Mouse (Mus musculus): Measurements from ENCODE around the gene Nt5dc1. TPM values are rescaled to one million over a fixed set of nuclear protein-coding genes. Genes with fewer than 3 reads are reported as not detected.
"Not testable (repeated sequence)": the region's sequence is repeated elsewhere in the genome, so short reads cannot be mapped to it uniquely, and the experiment has no call there.

The Nt5dc1 gene
- polyA plus RNA-seq (2012; rRNA removed): 1.6 and 1.7 TPM in 2 replicates

- peak; percentile 97 for DNase-seq (ENCODE audit: low read depth)
- TF ChIP-seq POLR2A (IDR thresholded peaks at IDR 0.05; ENCODE audit: borderline replicate concordance, extremely low read depth, insufficient read depth, insufficient read length, poor library complexity, severe bottlenecking) (peak; percentile 26; the same call in 1 of the 2 replicates), CTCF (IDR thresholded peaks at IDR 0.05; ENCODE audit: borderline replicate concordance, extremely low read depth, insufficient read depth, insufficient read length) (no peak)
These were observed at the start of gene Nt5dc1 for GRCm38 (mm10) chr10:34418204-34418756. Gene Nt5dc1, minus strand, starts transcription at chr10:34418552.

DNA sequence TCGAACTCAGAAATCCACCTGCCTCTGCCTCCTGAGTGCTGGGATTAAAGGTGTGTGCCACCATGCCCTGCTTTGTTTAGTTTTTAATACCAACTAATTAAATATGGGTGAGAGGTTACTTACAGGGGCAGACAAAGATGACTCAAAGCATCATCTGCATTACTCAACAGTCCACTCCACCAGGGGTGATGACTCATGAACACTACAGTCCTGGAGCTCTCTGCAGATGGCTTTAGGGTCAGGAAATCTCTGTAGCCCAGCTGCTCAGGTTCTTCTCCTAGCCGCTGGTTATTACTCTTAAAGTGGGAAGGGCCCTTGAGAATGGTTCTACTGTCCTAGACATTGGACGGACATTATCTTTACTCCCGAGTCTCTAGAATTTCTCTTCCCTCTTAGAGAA lies 46.0 kb upstream of the Nt5dc1 start:
- TF ChIP-seq POLR2A (IDR thresholded peaks at IDR 0.05; ENCODE audit: borderline replicate concordance, extremely low read depth, insufficient read depth, insufficient read length, poor library complexity, severe bottlenecking) (no peak), CTCF (IDR thresholded peaks at IDR 0.05; ENCODE audit: borderline replicate concordance, extremely low read depth, insufficient read depth, insufficient read length) (no peak)
- no peak for DNase-seq (ENCODE audit: low read depth)

GRCm38 (mm10) chr10:34461451-34461850 lies 43.1 kb upstream of the Nt5dc1 start:
- peak; percentile 65 for DNase-seq (ENCODE audit: low read depth)
- TF ChIP-seq POLR2A (IDR thresholded peaks at IDR 0.05; ENCODE audit: borderline replicate concordance, extremely low read depth, insufficient read depth, insufficient read length, poor library complexity, severe bottlenecking) (no peak), CTCF (IDR thresholded peaks at IDR 0.05; ENCODE audit: borderline replicate concordance, extremely low read depth, insufficient read depth, insufficient read length) (no peak)

- TF ChIP-seq CTCF (IDR thresholded peaks at IDR 0.05; ENCODE audit: borderline replicate concordance, extremely low read depth, insufficient read depth, insufficient read length): no peak
- TF ChIP-seq POLR2A (IDR thresholded peaks at IDR 0.05; ENCODE audit: borderline replicate concordance, extremely low read depth, insufficient read depth, insufficient read length, poor library complexity, severe bottlenecking): no peak
- DNase-seq (ENCODE audit: low read depth): no peak
These were observed 31.1 kb upstream of the Nt5dc1 start for GRCm38 (mm10) chr10:34449469-34449868.

- DNase-seq (ENCODE audit: low read depth): not testable (repeated sequence)
These were observed 15.8 kb upstream of the Nt5dc1 start for GRCm38 (mm10) chr10:34434191-34434590.

DNA sequence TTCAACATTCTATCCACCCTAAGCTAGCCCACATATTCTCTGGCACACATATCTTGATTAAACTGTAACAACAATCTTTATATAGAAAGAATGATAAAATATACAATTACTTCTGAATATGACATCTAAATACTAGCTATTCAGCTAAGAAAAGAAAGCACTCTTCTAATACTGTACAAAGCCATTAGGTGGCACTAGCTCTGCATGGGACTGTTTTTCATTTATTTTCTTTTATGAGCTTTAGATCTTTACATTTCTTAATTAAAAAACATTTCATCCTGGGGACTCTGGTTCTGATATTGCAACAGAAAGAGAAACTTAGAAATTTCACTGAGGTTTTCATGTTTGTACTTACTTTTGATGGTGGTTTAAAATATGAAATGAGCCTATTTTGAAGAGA lies 13.4 kb upstream of the Nt5dc1 start:
- TF ChIP-seq POLR2A (IDR thresholded peaks at IDR 0.05; ENCODE audit: borderline replicate concordance, extremely low read depth, insufficient read depth, insufficient read length, poor library complexity, severe bottlenecking) (no peak), CTCF (IDR thresholded peaks at IDR 0.05; ENCODE audit: borderline replicate concordance, extremely low read depth, insufficient read depth, insufficient read length) (peak; percentile 36; the same call in 1 of the 2 replicates)
- peak; percentile 59 for DNase-seq (ENCODE audit: low read depth)

DNA sequence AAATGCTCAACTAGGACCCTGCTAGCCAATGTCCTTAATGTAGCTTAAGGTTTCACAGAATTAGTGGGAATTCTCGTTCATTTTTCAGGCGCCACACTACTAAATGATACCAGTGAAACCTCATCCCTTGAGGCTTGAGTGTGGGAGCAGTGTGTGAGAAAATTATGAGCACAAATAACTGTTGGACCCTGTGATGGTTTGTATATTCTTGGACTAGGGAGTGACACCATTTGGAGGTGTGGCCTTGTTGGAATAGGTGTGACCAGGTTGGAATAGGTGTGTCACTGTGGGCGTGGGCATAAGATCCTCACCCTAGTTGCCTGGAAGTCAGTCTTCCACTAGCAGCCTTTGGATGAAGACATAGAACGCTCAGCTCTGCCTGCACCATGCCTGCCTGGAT lies 442 bp upstream of the Nt5dc1 start:
- DNase-seq (ENCODE audit: low read depth): not testable (repeated sequence)

GRCm38 (mm10) chr10:34399267-34399666 lies 19.1 kb downstream of the Nt5dc1 start:
- no peak for TF ChIP-seq CTCF (IDR thresholded peaks at IDR 0.05; ENCODE audit: borderline replicate concordance, extremely low read depth, insufficient read depth, insufficient read length)
- no peak for DNase-seq (ENCODE audit: low read depth)

GRCm38 (mm10) chr10:34396959-34397358 lies 21.4 kb downstream of the Nt5dc1 start:
- DNase-seq (ENCODE audit: low read depth): peak; percentile 39
- TF ChIP-seq CTCF (IDR thresholded peaks at IDR 0.05; ENCODE audit: borderline replicate concordance, extremely low read depth, insufficient read depth, insufficient read length) (no peak), POLR2A (IDR thresholded peaks at IDR 0.05; ENCODE audit: borderline replicate concordance, extremely low read depth, insufficient read depth, insufficient read length, poor library complexity, severe bottlenecking) (no peak)

DNA sequence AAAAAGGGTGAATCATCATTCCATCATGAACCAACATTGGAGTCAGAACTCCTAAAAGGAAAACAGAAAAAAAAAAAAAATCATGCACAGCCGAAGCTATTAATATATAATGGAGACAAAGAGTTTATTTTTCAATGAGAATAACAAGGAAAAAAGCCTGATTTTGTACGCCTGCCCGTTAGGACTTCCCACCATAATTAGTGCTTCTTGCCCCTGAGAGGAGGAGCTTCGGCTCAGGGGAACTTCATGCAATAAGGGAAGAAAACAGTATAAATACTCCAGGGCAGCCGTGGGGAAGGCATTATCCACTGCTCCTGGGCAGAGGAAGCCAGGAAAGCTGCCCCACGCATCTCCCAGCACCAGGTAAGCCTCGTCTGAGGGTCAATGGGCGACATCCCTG lies 28.7 kb downstream of the Nt5dc1 start, which contains the start of gene Col10a1:
Gene Col10a1, plus strand, starts transcription at position 301 of the 400 bp plus-strand sequence.
- TF ChIP-seq POLR2A (IDR thresholded peaks at IDR 0.05; ENCODE audit: borderline replicate concordance, extremely low read depth, insufficient read depth, insufficient read length, poor library complexity, severe bottlenecking) (no peak), CTCF (IDR thresholded peaks at IDR 0.05; ENCODE audit: borderline replicate concordance, extremely low read depth, insufficient read depth, insufficient read length) (no peak)
- DNase-seq (ENCODE audit: low read depth): no peak

DNA sequence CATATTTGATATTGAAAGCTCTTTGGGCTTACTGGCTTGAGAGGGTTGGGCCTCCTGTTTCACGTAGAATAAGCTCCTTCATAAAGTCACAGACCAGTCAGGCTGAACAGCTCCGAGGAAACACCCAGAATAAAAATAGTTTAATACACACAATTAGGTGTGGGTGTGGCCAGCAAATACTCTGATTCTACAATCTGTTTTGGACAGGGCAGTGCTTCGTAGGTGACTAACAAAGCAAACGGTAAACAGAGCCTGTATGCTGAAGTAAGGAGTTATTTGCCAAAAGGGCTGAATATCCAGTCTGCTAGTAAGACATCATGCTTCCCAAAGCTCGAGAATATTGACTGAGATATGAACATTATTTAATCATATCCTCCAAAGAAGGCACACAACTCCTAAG lies 32.7 kb downstream of the Nt5dc1 start:
- TF ChIP-seq CTCF (IDR thresholded peaks at IDR 0.05; ENCODE audit: borderline replicate concordance, extremely low read depth, insufficient read depth, insufficient read length): no peak
- TF ChIP-seq POLR2A (IDR thresholded peaks at IDR 0.05; ENCODE audit: borderline replicate concordance, extremely low read depth, insufficient read depth, insufficient read length, poor library complexity, severe bottlenecking): no peak
- no peak for DNase-seq (ENCODE audit: low read depth)

- DNase-seq (ENCODE audit: low read depth): no peak
- no peak for TF ChIP-seq POLR2A (IDR thresholded peaks at IDR 0.05; ENCODE audit: borderline replicate concordance, extremely low read depth, insufficient read depth, insufficient read length, poor library complexity, severe bottlenecking)
- no peak for TF ChIP-seq CTCF (IDR thresholded peaks at IDR 0.05; ENCODE audit: borderline replicate concordance, extremely low read depth, insufficient read depth, insufficient read length)
These were observed 45.0 kb downstream of the Nt5dc1 start for GRCm38 (mm10) chr10:34373332-34373731.

- TF ChIP-seq CTCF (IDR thresholded peaks at IDR 0.05; ENCODE audit: borderline replicate concordance, extremely low read depth, insufficient read depth, insufficient read length): peak; percentile 47; the same call in 1 of the 2 replicates
- TF ChIP-seq POLR2A (IDR thresholded peaks at IDR 0.05; ENCODE audit: borderline replicate concordance, extremely low read depth, insufficient read depth, insufficient read length, poor library complexity, severe bottlenecking): no peak
- DNase-seq (ENCODE audit: low read depth): peak; percentile 25
These were observed 50.2 kb downstream of the Nt5dc1 start for GRCm38 (mm10) chr10:34368138-34368537.

Measured in brain, embryonic 14.5 days (tissue).